Comparison of ENCODE assay signal across 13 mouse cellular contexts in genomic region chr4:155214793-155215192, GRCm38 (mm10). TPM values are rescaled to one million over a fixed set of nuclear protein-coding genes. Genes with fewer than 3 reads are reported as not detected.
DNase-seq lines count a peak whose midpoint lies in the region; ATAC-seq and TF ChIP-seq lines count a peak whose summit lies in the region.
"Had no signal": no experiment of that assay in that cellular context is flagged by ENCODE, and none has a peak within 500 bp of the region (broad histone marks: within the 10 kb centered on the region; RNA-seq: fewer than 3 reads in every experiment).

No protein-coding gene starts in this region.

- no peak for DNase-seq in forebrain, embryonic 10.5 days (ENCODE audit: extremely low spot score, low spot score)
- DNase-seq in forebrain, embryonic 14.5 days (ENCODE audit: low spot score): no peak
- DNase-seq in layer of hippocampus, adult 2 months (ENCODE audit: low spot score in 2 of 2): no peak
- no peak for DNase-seq in layer of hippocampus, adult 11-12 months (ENCODE audit: low spot score)
- DNase-seq in adrenal gland, postnatal 4 days (ENCODE audit: low spot score in 2 of 2): no peak
- DNase-seq in embryo, embryonic 11 days: no peak
- DNase-seq: adrenal gland, adult 8-10 months; cerebellum, adult 9-10 months; kidney, postnatal 25 days; right cerebral cortex, adult 18-20 months had no signal

- no peak for ATAC-seq in forebrain, embryonic 14.5 days
- no peak for ATAC-seq in hindbrain, embryonic 15.5 days (ENCODE audit: low FRiP score, low read depth)

- peaks cover 91% of the 10 kb centered on the region for H3K4me1 ChIP-seq in forebrain, embryonic 10.5 days
- H3K4me1 ChIP-seq in forebrain, embryonic 14.5 days (ENCODE audit: control insufficient read depth, insufficient read depth, low read length): peaks cover 73% of the 10 kb centered on the region
- H3K4me1 ChIP-seq in brown adipose tissue, adult 24 weeks (ENCODE audit: control insufficient read depth, insufficient read depth, insufficient read length, low read length): peaks cover 79% of the 10 kb centered on the region
- H3K4me1 ChIP-seq in hindbrain, embryonic 15.5 days (replicated peaks): peaks cover 85% of the 10 kb centered on the region

- H3K36me3 ChIP-seq in forebrain, embryonic 10.5 days (replicated peaks): peaks cover 51% of the 10 kb centered on the region
- H3K36me3 ChIP-seq in forebrain, embryonic 14.5 days (ENCODE audit: control insufficient read depth, insufficient read depth, low read length): no peaks in the 10 kb centered on the region
- H3K36me3 ChIP-seq in hindbrain, embryonic 15.5 days: no peaks in the 10 kb centered on the region

- H3K9me3 ChIP-seq in forebrain, embryonic 10.5 days: no peaks in the 10 kb centered on the region; the same call in 1 of the 2 replicates
- no peaks in the 10 kb centered on the region for H3K9me3 ChIP-seq in forebrain, embryonic 14.5 days (replicated peaks; ENCODE audit: control insufficient read depth, low read length)
- H3K9me3 ChIP-seq in hindbrain, embryonic 15.5 days: no peaks in the 10 kb centered on the region

- no peak for TF ChIP-seq CTCF in layer of hippocampus, adult 2 months (conservative IDR thresholded peaks at IDR 0.05)

- peak overlapping the region; percentile 42; the same call in 1 of the 2 replicates for H3K27ac ChIP-seq in forebrain, embryonic 10.5 days
- H3K27ac ChIP-seq in forebrain, embryonic 14.5 days (ENCODE audit: low read depth, low read length): no peak overlapping the region
- peak overlapping the region; percentile 77 for H3K27ac ChIP-seq in layer of hippocampus, adult 2 months
- peak overlapping the region; percentile 8; the same call in 1 of the 2 replicates for H3K27ac ChIP-seq in brown adipose tissue, adult 24 weeks (replicated peaks; ENCODE audit: low read depth, low read length)
- H3K27ac ChIP-seq in hindbrain, embryonic 15.5 days (replicated peaks): no peak overlapping the region

- no peaks in the 10 kb centered on the region for H3K27me3 ChIP-seq in forebrain, embryonic 10.5 days (ENCODE audit: poor library complexity, severe bottlenecking)
- H3K27me3 ChIP-seq in forebrain, embryonic 14.5 days (replicated peaks; ENCODE audit: control insufficient read depth, insufficient read depth, low read length): no peaks in the 10 kb centered on the region
- H3K27me3 ChIP-seq in hindbrain, embryonic 15.5 days: no peaks in the 10 kb centered on the region

- H3K4me2 ChIP-seq in forebrain, embryonic 14.5 days (ENCODE audit: low read length): no peak overlapping the region
- peak overlapping the region; percentile 25 for H3K4me2 ChIP-seq in hindbrain, embryonic 15.5 days

- H3K4me3 ChIP-seq in forebrain, embryonic 10.5 days: peak overlapping the region; percentile 9; the same call in 1 of the 2 replicates
- H3K4me3 ChIP-seq in forebrain, embryonic 14.5 days (ENCODE audit: low read depth, low read length): no peak overlapping the region
- H3K4me3 ChIP-seq in layer of hippocampus, adult 2 months: peak overlapping the region; percentile 37
- H3K4me3 ChIP-seq in brown adipose tissue, adult 24 weeks (ENCODE audit: insufficient read depth, low read depth, low read length): no peak overlapping the region
- H3K4me3 ChIP-seq in hindbrain, embryonic 15.5 days: no peak overlapping the region
- H3K4me3 ChIP-seq: erythroblast, embryonic 14.5 days had no signal

- WGBS in forebrain, embryonic 10.5 days: 82% methylated on average over 10 of the region's 10 CpGs
- WGBS in forebrain, embryonic 14.5 days: 65% methylated on average over 10 of the region's 10 CpGs
- 66% methylated on average over 10 of the region's 10 CpGs for WGBS in hindbrain, embryonic 15.5 days

- H3K9ac ChIP-seq in forebrain, embryonic 14.5 days (ENCODE audit: low read length): no peak overlapping the region
- no peak overlapping the region for H3K9ac ChIP-seq in hindbrain, embryonic 15.5 days

RNA-seq across cellular contexts. Expression of gene Ski, which starts 7.6 kb away (rescaled TPM):
- polyA plus RNA-seq in forebrain, embryonic 10.5 days (2016; fragmentation: Nextera tagmentation; extraction: Ambion mirVana): 8.6 and 9.7 TPM in 2 replicates
- 16.2 and 17.1 TPM in 2 replicates for polyA plus RNA-seq in forebrain, embryonic 14.5 days (2014; fragmentation: Nextera tagmentation; extraction: Ambion mirVana)
- total RNA-seq in layer of hippocampus, adult 2 months (2021): 100 to 1,000 TPM; 128 to 136 TPM
- 18.9 and 20.2 TPM in 2 replicates for polyA plus RNA-seq in brown adipose tissue, adult 24 weeks (2012; ENCODE audit: insufficient read depth, insufficient read length, missing spikeins)
- 11.3 and 11.9 TPM in 2 replicates for polyA plus RNA-seq in hindbrain, embryonic 15.5 days (2015; fragmentation: Nextera tagmentation; extraction: Ambion mirVana)
- 100 to 1,000 TPM; 106 to 111 TPM for total RNA-seq in adrenal gland, postnatal 4 days (2021)

RNA-seq across cellular contexts. Expression of gene Faap20, which starts 34.8 kb away (rescaled TPM):
- polyA plus RNA-seq in forebrain, embryonic 10.5 days (2016; fragmentation: Nextera tagmentation; extraction: Ambion mirVana): 108 and 110 TPM in 2 replicates
- polyA plus RNA-seq in forebrain, embryonic 14.5 days (2014; fragmentation: Nextera tagmentation; extraction: Ambion mirVana): 81.2 and 87.4 TPM in 2 replicates
- total RNA-seq in layer of hippocampus, adult 2 months (2021): 10 to 100 TPM; 29.2 to 34.3 TPM
- 18.7 and 21.7 TPM in 2 replicates for polyA plus RNA-seq in brown adipose tissue, adult 24 weeks (2012; ENCODE audit: insufficient read depth, insufficient read length, missing spikeins)
- polyA plus RNA-seq in hindbrain, embryonic 15.5 days (2015; fragmentation: Nextera tagmentation; extraction: Ambion mirVana): 73.8 and 75.7 TPM in 2 replicates
- total RNA-seq in adrenal gland, postnatal 4 days (2021): 10 to 100 TPM; 54.9 to 56.3 TPM

Comparison
In these comparisons a context has a peak if more than half of its experiments do, and no peak if none do; other contexts are left out.
1. H3K27ac ChIP-seq: peak in forebrain, embryonic 10.5 days (single experiment), layer of hippocampus, adult 2 months (single experiment) and brown adipose tissue, adult 24 weeks (single experiment); none in forebrain, embryonic 14.5 days (single experiment) and hindbrain, embryonic 15.5 days (single experiment).
2. H3K4me3 ChIP-seq: peak in forebrain, embryonic 10.5 days (single experiment) and layer of hippocampus, adult 2 months (single experiment); none in forebrain, embryonic 14.5 days (single experiment), brown adipose tissue, adult 24 weeks (single experiment) and hindbrain, embryonic 15.5 days (single experiment).